Mouse (Mus musculus): ENCODE measurements around the gene Fbxw7. TPM values are rescaled to one million over a fixed set of nuclear protein-coding genes. Genes with fewer than 3 reads are reported as not detected.

The Fbxw7 gene
- polyA plus RNA-seq, 1 experiment, result 3.4 TPM

GRCm38 (mm10) chr3:84972881-84973280, 157.8 kb downstream of the Fbxw7 start:
- Histone ChIP-seq H3K36me3 (ENCODE audit: control insufficient read depth, insufficient read depth, low read length) (peaks cover 27% of the 10 kb centered on the region), H3K4me3 (ENCODE audit: extremely low read depth, insufficient read depth, insufficient read length) (no peak overlapping the region), H3K27me3 (ENCODE audit: control insufficient read depth, insufficient read depth, low read length) (no peaks in the 10 kb centered on the region), H3K4me1 (ENCODE audit: control insufficient read depth, insufficient read depth, insufficient read length) (no peaks in the 10 kb centered on the region), H3K27ac (ENCODE audit: insufficient read depth, low read length) (no peak overlapping the region)
- DNase-seq (ENCODE audit: low read depth in 1 of 2, low spot score in 2 of 2), result no peak
- no peak for TF ChIP-seq CTCF (IDR thresholded peaks at IDR 0.05; ENCODE audit: extremely low read depth, insufficient read depth, insufficient read length, insufficient replicate concordance)
- TF ChIP-seq POLR2A (IDR thresholded peaks at IDR 0.05; ENCODE audit: low read depth, low read length), result no peak
- 94% methylated on average over 2 of the region's 2 CpGs for WGBS

- WGBS, result 96% methylated on average over 9 of the region's 9 CpGs
- no peaks in the 10 kb centered on the region for H3K4me1 ChIP-seq (ENCODE audit: control insufficient read depth, insufficient read depth, insufficient read length)
- TF ChIP-seq CTCF (IDR thresholded peaks at IDR 0.05; ENCODE audit: extremely low read depth, insufficient read depth, insufficient read length, insufficient replicate concordance) (no peak), POLR2A (IDR thresholded peaks at IDR 0.05; ENCODE audit: low read depth, low read length) (no peak)
- H3K27ac ChIP-seq (ENCODE audit: insufficient read depth, low read length), result no peak overlapping the region
- no peak overlapping the region for H3K4me3 ChIP-seq (ENCODE audit: extremely low read depth, insufficient read depth, insufficient read length)
- H3K27me3 ChIP-seq (ENCODE audit: control insufficient read depth, insufficient read depth, low read length), result no peaks in the 10 kb centered on the region
- DNase-seq (ENCODE audit: low read depth in 1 of 2, low spot score in 2 of 2), result no peak
- peaks cover 26% of the 10 kb centered on the region for H3K36me3 ChIP-seq (ENCODE audit: control insufficient read depth, insufficient read depth, low read length)
Observed at GRCm38 (mm10) chr3:84974193-84974592, 159.1 kb downstream of the Fbxw7 start.

- WGBS, result 94% methylated on average over 11 of the region's 11 CpGs
- no peak overlapping the region for H3K4me3 ChIP-seq (ENCODE audit: extremely low read depth, insufficient read depth, insufficient read length)
- TF ChIP-seq CTCF (IDR thresholded peaks at IDR 0.05; ENCODE audit: extremely low read depth, insufficient read depth, insufficient read length, insufficient replicate concordance) (no peak), POLR2A (IDR thresholded peaks at IDR 0.05; ENCODE audit: low read depth, low read length) (no peak)
- peaks cover 16% of the 10 kb centered on the region for H3K36me3 ChIP-seq (ENCODE audit: control insufficient read depth, insufficient read depth, low read length)
- H3K27me3 ChIP-seq (ENCODE audit: control insufficient read depth, insufficient read depth, low read length), result no peaks in the 10 kb centered on the region
- no peak overlapping the region for H3K27ac ChIP-seq (ENCODE audit: insufficient read depth, low read length)
- no peak for DNase-seq (ENCODE audit: low read depth in 1 of 2, low spot score in 2 of 2)
- no peaks in the 10 kb centered on the region for H3K4me1 ChIP-seq (ENCODE audit: control insufficient read depth, insufficient read depth, insufficient read length)
Observed at GRCm38 (mm10) chr3:84978676-84979075, 163.6 kb downstream of the Fbxw7 start.

GRCm38 (mm10) chr3:84980158-84980557, 165.1 kb downstream of the Fbxw7 start:
- WGBS, result 98% methylated on average over 2 of the region's 2 CpGs
- Histone ChIP-seq H3K27ac (ENCODE audit: insufficient read depth, low read length) (no peak overlapping the region), H3K4me3 (ENCODE audit: extremely low read depth, insufficient read depth, insufficient read length) (no peak overlapping the region), H3K27me3 (ENCODE audit: control insufficient read depth, insufficient read depth, low read length) (no peaks in the 10 kb centered on the region), H3K4me1 (ENCODE audit: control insufficient read depth, insufficient read depth, insufficient read length) (no peaks in the 10 kb centered on the region), H3K36me3 (ENCODE audit: control insufficient read depth, insufficient read depth, low read length) (peaks cover 14% of the 10 kb centered on the region)
- TF ChIP-seq CTCF (IDR thresholded peaks at IDR 0.05; ENCODE audit: extremely low read depth, insufficient read depth, insufficient read length, insufficient replicate concordance) (no peak), POLR2A (IDR thresholded peaks at IDR 0.05; ENCODE audit: low read depth, low read length) (no peak)
- no peak for DNase-seq (ENCODE audit: low read depth in 1 of 2, low spot score in 2 of 2)

- H3K27me3 ChIP-seq (ENCODE audit: control insufficient read depth, insufficient read depth, low read length), result no peaks in the 10 kb centered on the region
- H3K27ac ChIP-seq (ENCODE audit: insufficient read depth, low read length), result no peak overlapping the region
- H3K4me3 ChIP-seq (ENCODE audit: extremely low read depth, insufficient read depth, insufficient read length), result no peak overlapping the region
- peaks cover 3% of the 10 kb centered on the region for H3K36me3 ChIP-seq (ENCODE audit: control insufficient read depth, insufficient read depth, low read length)
- 89% methylated on average over 4 of the region's 4 CpGs for WGBS
- H3K4me1 ChIP-seq (ENCODE audit: control insufficient read depth, insufficient read depth, insufficient read length), result no peaks in the 10 kb centered on the region
- TF ChIP-seq CTCF (IDR thresholded peaks at IDR 0.05; ENCODE audit: extremely low read depth, insufficient read depth, insufficient read length, insufficient replicate concordance) (no peak), POLR2A (IDR thresholded peaks at IDR 0.05; ENCODE audit: low read depth, low read length) (no peak)
- no peak for DNase-seq (ENCODE audit: low read depth in 1 of 2, low spot score in 2 of 2)
Observed at GRCm38 (mm10) chr3:84982688-84983087, 167.6 kb downstream of the Fbxw7 start.

- no peak overlapping the region for H3K4me3 ChIP-seq (ENCODE audit: extremely low read depth, insufficient read depth, insufficient read length)
- 78% methylated on average over 8 of the region's 8 CpGs for WGBS
- H3K36me3 ChIP-seq (ENCODE audit: control insufficient read depth, insufficient read depth, low read length), result no peaks in the 10 kb centered on the region
- no peak for DNase-seq (ENCODE audit: low read depth in 1 of 2, low spot score in 2 of 2)
- no peaks in the 10 kb centered on the region for H3K4me1 ChIP-seq (ENCODE audit: control insufficient read depth, insufficient read depth, insufficient read length)
- no peak overlapping the region for H3K27ac ChIP-seq (ENCODE audit: insufficient read depth, low read length)
- H3K27me3 ChIP-seq (ENCODE audit: control insufficient read depth, insufficient read depth, low read length), result no peaks in the 10 kb centered on the region
- no peak for TF ChIP-seq CTCF (IDR thresholded peaks at IDR 0.05; ENCODE audit: extremely low read depth, insufficient read depth, insufficient read length, insufficient replicate concordance)
- no peak for TF ChIP-seq POLR2A (IDR thresholded peaks at IDR 0.05; ENCODE audit: low read depth, low read length)
Observed at GRCm38 (mm10) chr3:84985121-84985625, 170.1 kb downstream of the Fbxw7 start.

GRCm38 (mm10) chr3:84988880-84989279, 173.8 kb downstream of the Fbxw7 start:
- WGBS, result 91% methylated on average over 4 of the region's 4 CpGs
- Histone ChIP-seq H3K4me1 (ENCODE audit: control insufficient read depth, insufficient read depth, insufficient read length) (no peaks in the 10 kb centered on the region), H3K27ac (ENCODE audit: insufficient read depth, low read length) (no peak overlapping the region), H3K27me3 (ENCODE audit: control insufficient read depth, insufficient read depth, low read length) (no peaks in the 10 kb centered on the region), H3K36me3 (ENCODE audit: control insufficient read depth, insufficient read depth, low read length) (no peaks in the 10 kb centered on the region), H3K4me3 (ENCODE audit: extremely low read depth, insufficient read depth, insufficient read length) (no peak overlapping the region)
- no peak for DNase-seq (ENCODE audit: low read depth in 1 of 2, low spot score in 2 of 2)
- TF ChIP-seq CTCF (IDR thresholded peaks at IDR 0.05; ENCODE audit: extremely low read depth, insufficient read depth, insufficient read length, insufficient replicate concordance) (no peak), POLR2A (IDR thresholded peaks at IDR 0.05; ENCODE audit: low read depth, low read length) (no peak)

All from spleen, adult 2 months (tissue).